Mouse (Mus musculus): ENCODE measurements around the gene Ppp1r12c. TPM values are rescaled to one million over a fixed set of nuclear protein-coding genes. Genes with fewer than 3 reads are reported as not detected.

Gene Ppp1r12c
- polyA plus RNA-seq, 3 experiments from 2014 or later: 19.1 to 23.9 (median 19.4) TPM

DNA sequence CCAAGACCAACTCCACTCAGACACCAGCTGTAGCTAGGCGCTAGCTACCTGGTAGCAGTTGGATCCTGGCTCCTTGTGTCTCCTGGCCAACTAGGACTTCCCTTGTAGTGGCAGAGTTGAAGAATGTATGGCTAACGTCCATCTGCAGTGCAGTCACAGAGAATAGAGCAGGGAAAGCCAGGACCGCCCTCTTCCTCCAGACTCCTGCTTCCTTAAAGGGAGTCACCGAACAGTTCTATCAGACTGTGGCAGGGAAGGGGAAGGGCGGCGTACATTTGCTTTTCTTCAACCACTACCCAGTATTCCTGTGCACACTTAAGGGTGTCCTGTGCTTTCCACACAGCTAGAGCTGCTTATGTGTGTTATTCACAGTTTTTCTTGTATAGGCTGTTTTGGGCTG is 10.2 kb downstream of the Ppp1r12c start:
- ATAC-seq: no peak

DNA sequence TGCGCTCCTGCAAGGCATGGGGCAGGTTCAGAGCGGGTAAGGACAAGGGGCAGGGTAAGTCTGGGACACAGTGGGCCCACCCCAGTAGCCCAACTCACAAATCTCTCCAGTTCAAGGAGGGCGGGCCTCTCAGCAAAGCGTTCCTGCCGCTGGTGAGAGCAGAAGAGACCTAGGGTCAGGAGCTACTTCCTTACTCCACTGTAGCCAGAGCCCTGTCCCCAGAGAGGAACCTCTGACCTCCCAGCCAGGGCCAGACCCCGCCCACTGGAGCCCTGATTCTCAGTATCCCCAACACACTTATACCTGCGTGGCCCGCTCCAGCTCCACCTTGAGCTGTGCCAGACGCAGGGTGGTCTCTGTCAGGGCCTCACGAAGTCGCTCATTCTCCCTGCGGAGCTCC is 19.2 kb downstream of the Ppp1r12c start:
- ATAC-seq: no peak

DNA sequence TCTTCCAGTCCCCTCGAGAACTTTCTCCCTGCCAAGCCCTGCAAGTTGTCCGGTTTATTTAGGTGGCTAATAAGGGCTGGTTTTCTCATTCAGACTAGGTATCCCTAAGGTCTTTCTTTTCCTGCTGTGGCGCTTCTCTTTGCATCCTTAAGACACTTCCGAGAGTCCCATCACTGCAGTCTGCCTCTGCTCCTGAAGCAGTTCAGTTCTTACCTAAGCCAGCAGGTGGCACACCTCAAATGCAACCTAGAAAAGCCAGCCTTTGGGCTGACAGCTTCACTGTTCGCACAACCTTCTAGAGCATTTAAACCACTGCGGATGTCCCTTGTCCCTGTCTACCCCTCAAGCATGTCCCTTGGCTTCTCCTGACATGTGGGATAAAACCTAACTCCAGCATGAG is 21.8 kb downstream of the Ppp1r12c start:
- peak; percentile 70 for ATAC-seq

DNA sequence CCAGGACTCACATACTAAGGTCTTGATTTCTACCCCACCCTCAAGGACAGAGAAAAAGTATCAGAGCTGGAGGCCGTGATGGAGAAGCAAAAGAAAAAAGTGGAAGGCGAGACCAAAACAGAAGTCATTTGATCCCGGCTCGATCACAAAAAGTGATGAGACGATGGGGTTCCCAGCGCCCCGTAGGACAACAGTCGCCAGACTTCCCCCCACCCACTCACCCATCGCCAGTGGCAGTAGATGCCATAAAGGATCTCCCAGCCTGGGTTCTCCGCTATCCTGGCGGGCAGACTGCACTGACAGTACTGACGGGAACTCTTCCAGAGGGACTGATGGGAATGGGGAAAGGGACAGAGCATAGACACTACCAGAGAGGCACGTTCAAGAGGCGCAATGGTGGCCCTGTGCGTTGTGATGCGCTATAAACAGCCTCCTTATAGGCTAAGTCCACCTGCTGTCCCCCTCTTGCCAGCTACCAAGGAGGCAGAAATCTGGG is 22.6 kb downstream of the Ppp1r12c start:
- ATAC-seq: no peak

DNA sequence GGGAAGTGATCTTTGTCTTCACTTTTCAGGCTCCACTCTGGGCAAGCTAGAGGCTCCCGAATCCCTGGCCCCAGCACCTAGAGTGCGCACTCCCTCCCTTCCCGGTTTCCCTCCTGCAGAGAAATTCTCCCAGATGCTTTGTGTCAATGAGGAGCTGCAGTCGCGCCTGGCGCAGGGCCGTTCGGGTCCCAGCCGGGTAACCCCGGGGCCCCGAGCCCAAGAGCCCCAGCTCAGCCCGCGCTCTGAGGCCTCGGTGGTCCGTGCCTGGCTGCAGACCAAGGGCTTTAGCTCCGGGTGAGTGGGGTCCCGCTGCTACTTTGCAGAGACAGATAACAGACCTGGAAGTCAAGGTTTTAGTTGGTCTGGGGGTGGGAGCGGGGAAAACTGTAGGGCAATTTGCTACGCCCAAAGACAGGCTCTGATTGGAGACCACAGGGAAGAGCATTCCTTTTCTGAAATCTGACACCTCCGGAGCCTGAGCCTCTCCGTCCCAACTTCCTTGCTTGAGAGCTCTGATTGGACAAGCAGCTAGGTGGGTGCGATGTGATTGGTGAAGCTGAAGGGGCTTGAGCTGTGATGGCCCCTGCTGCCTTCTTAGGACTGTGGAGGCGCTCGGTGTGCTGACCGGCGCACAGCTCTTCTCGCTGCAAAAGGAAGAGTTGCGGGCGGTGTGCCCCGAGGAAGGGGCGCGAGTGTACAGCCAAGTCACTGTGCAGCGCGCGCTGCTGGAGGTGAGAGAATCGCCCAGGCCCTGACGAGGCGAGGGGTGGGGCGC is 23.3 kb downstream of the Ppp1r12c start:
- ATAC-seq: no peak

DNA sequence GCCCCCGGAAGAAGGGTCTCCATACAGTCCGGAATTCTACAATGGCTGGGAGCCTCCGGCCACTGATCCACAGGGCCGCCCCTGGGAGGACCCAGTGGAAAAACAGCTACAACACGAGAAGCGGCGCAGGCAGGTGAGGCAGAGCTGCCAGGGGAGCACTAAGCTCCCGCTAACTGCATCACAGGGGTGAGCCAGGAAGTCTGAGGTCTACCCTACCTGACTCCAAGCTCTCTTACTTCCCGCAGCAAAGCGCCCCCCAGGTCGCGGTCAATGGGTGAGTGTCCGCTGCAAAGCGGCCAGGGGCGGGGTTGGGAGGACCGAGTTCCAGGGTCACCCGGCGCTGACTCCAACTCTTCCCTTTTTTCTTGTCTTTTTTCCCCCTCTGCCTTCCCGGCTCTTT is 27.5 kb downstream of the Ppp1r12c start:
- no peak for ATAC-seq

DNA sequence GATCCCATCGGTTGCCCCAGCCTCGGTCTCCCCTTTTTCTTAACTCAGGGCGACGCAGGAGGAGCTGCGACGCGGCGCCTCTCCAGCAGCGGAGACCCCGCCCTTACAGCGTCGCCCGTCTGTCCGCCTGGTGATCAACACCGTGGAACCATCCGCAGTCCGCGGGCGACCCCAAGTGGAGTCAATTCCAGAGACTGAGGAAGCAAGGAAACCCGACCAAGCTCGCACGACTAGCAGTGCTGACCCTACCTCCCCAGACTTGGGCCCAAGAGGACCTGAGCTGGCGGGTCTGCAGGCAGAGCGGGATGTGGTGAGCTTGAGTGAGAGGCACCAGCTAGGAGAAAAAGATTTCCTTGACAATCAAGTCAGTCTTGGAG is 30.3 kb downstream of the Ppp1r12c start:
- ATAC-seq: peak; percentile 50

DNA sequence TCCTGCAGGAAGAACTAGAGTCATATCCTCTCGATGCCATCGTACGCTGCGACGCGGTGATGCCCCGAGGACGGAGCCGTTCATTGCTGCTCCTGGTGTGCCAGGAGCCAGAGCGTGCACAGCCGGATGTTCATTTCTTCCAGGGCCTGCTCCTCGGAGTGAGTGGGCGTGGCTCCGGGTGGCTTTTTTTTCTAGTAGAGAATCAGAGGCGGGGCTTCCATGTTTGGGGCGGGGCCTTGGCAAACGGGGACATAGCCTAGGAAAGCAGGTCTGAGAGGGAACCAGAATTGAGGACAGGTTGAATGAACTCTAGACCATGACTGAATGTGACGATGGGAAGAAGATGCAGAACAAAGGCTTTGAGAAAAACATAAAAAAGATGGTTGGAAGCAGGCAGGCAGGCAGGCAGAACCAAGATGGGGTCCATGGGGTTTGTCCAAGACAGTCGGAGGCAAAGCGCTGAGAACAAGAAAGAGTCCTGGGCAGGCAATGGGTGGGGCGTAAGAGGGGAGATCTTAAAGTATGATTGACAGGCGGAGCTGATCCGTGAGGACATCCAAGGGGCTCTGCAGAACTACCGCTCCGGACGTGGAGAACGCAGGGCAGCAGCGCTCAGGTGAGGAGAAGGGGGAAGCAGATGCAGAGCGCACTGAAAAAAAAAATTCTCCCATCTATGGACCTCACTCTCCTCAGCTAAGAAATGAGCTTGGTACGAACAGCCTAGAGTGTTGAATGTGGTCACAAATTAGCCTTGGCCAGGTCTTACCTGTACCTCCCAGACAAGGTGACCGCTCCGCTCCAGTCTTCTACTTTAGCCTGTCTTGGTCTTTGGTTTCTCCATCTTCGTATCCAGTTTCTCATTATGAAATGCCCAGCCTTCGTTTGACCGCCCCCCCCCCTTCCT is 31.0 kb downstream of the Ppp1r12c start:
- ATAC-seq: peak; percentile 28

DNA sequence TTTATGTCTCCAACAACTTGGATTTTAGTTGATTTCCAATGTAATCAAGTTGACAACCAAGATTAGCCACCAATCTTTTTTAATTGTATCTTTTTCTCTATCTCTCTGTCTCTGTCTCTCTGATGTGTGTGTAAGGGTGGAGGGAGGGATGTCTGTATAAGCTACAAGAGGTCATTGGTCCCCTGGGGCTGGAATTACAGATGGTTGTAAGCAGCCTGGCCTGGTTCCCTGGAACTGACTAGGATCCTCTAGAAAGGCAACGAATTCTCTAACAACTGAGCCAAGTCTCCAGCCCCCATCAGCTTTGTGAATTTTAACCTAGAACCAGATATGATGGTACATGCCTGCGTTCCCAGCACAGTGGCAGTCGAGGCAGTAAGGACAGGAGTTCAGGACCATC is 33.7 kb downstream of the Ppp1r12c start:
- ATAC-seq: no peak

DNA sequence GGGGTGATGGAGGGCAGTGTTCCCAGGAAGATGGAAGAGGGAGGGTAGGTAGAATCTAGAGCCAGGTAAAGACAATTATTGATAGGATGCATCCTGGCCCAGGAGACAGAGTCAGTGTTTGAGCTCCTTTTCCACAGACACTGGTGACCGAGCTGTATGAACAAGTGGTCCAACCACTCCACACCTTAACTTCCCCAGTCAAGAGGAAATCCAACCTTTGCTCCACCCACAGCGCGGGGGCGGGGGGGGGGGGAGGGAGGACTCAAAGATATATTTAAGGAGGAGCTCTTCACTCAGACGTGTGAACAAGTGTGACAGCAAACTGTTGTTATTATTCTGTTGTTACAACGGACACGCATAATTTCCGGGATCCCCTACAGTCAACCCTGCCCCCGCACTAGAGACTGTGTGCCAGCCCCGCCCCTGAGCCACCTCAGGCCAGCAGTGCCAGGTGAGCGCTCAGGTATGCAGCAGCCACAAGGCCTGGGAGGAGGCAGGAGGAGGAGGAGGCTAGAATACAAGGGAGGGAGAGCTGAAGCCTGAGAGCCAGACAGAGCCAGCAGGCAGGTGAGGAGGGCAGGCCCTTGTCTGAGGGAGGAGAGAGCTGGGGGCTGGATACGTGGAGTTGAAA is 37.2 kb downstream of the Ppp1r12c start:
- peak; percentile 77 for ATAC-seq

DNA sequence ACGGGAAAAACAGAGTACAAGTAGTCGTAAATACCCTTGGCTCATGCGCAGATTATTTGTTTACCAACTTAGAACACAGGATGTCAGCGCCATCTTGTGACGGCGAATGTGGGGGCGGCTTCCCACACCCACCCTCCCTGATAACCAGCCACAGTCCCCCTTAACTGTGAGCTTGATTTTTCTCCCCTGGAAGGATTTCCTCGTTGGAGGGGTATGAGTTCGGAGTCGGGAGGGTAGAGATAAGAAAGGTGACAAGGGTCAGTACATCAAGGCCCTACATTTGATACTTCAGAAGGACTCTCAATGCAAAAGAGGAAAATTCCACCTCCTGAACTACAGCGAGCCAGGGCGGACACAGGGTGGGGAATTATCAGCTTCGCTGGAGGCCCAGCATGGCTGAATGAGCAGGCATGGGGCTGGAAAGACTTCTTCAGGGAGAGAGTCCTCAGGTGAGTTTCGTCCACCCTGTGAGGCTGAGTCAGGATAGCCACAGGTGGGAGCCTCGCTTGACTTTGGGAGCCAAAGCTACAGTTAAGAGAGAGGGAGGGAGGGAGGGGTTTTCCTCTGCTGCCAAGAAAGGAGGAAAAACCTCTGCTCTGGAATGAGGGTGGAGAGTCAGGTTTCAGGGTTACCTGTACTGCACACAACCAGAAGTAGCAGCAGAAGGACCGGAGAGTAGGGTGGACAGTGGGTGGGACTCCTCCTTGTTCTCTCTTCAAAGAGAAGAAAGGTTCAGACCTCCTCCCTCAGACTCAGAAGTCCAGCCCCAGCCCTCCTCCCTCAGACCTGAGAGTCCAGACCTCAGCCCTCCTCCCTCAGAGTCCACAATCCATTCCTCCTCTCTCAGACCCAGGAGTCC is 40.7 kb downstream of the Ppp1r12c start, which contains the start of gene Eps8l1:
Gene Eps8l1 (plus strand): TSS at position 99 of the 859 bp plus-strand sequence.
- peak; percentile 53 for ATAC-seq

DNA sequence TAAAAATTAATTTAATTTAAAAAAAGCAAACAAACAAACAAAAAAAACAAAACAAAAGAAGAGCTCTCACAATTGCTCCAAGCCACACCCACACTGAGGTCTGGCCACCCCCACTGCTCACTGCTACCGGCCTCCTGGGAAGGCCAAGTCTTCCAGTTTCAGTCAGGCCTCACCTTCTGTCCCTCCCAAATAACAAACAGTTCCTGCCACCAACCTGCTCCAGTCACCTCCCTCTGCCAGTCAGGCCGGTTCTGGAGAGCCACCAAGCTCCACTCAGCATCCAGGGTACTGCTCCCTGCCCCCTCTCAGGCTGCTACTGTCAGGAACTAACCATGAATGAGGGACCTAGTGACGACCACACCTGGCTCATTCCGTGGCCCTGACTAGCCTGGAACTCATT is 48.8 kb downstream of the Ppp1r12c start:
- no peak for ATAC-seq

DNA sequence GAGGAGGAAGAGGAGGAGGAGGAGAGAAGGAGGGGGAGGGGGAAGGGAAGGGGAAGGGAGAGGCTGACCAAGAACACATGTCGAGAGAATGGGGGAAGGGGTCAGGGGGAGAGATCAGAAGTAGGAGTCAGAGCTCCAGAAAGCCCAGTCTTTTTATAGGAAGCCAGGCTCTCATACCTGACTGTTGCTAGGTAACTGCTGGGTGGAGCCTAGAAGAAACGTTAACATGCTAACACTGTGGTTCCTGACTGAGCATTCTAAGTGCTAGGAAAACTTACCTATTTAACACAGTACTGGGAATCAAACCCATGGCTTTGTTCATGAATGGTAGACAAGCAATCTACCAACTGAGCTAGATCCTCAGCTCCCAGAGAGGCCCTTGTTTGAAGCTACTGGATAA is 52.3 kb downstream of the Ppp1r12c start:
- ATAC-seq: no peak

DNA sequence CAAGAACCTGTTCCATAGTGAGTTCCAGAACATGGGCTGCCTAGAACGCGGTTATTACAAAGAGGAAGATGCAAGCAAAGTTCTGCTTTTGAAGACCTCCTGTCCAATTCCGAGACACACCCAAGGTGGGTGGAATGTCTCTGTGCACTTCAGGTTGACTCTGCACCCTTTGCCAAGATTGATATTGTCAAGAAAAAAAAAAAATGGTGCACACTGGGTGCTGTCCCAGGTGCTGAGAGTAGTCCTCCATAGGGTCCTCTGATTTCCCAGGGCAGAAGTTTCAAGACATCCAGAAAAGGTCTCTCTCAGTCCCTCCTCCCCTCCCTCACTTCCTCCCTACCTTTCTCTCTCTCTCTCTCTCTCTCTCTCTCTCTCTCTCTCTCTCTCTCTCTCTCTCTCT is 53.0 kb downstream of the Ppp1r12c start:
- no peak for ATAC-seq

DNA sequence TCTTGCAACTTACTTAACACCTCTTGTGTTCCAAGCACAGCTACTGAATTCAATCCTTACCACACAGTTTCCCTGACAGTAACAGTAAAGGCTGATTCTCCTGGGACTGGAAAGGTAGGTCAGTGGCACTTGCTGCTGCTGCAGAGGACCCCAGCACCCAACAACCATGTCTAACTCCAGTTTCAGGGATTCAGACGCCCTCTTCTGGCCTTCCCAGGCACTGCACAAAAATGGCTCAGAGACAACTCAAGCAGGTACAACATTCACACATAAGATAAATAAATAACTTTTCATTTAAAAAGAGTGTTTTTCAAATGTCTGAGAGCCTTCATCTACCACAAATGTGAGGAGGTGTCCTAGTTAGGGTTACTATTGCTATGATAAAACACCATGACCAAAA is 54.3 kb downstream of the Ppp1r12c start:
- ATAC-seq: no peak

DNA sequence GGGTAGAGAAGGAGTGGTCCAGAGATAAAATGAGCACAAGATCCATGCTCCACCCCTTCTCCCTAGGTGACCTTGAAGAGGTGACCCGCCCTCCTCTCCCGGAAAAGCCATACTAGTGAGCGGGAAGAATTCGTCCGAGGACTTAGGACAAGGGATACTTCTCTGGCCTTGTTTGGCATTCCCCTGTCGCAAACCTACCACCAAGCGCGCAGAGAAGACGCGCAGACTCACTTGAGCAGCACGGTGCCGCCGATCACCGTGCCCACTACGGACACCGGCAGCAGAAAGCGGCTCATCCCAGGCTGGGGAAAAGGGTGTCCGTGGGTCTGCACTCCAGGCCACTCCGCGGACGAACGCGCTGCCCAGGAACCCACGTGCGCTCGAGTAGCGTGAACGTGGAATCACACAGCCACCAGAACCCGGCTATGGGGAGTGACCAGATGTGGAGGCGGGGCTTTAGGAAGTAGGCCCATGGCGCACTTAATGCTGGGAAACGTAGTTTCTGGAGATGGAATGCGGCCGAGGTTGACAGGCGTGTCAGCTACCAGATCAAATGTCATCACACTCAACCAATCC is 56.2 kb downstream of the Ppp1r12c start, which contains the start of gene Rdh13:
Gene Rdh13 (minus strand): TSS at position 434 of the 576 bp plus-strand sequence.
- peak; percentile 100 for ATAC-seq

DNA sequence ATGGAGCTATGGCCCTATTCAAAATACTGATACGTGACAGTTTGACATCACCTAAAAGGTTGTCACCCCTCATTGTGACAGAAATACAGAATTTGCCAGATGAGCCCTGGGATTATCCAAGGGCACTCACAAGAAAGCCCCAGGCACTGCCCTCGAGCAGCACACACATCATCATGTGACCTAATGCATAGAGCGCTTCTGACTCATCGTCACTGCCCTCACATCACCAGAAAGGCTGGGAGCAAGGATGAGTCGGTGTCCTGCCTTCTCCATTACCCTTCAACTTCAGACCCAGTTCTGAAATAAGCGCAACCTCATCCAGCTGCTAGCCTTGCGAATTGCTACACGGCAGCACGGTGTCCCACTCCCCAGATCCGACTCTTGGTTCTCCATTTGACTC is 60.9 kb downstream of the Ppp1r12c start:
- no peak for ATAC-seq

DNA sequence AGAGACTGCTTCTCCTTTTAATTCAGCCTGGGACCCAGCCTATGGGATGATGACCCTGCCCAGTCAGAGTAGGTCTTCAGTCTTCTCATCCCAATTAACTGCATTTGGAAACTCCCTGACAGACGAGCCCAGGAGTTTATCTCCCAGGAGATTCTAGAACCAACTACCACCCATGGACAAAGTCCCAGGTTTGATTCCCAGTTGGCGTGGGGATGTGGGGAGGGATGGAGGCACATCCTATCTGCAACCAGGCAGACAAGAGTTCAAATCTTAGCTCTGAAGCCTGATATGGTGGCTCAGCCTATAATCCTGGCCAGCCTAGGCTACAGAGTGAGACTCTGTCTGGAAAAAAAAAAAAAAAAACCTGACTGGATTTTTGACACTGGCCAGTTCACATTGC is 63.8 kb downstream of the Ppp1r12c start:
- no peak for ATAC-seq

DNA sequence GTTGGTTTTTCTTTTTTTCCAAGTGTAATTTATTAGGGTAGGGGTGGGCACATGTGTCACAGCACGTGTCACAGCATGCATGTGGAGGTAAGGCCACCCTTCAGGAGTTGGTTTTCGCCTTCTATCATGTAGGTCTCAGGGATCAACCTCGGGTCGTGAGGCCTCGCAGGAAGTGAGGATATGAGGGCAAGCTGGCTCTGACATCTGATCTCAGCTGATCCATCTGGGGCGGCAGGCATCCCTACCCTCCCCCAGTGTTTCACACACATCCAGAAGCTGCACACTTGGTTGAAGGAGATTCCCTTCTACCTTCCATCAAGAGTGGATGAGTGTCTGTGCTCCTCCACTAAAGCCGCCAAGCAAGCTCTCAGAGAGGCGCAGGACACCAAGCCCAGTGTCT is 69.5 kb downstream of the Ppp1r12c start:
- no peak for ATAC-seq

DNA sequence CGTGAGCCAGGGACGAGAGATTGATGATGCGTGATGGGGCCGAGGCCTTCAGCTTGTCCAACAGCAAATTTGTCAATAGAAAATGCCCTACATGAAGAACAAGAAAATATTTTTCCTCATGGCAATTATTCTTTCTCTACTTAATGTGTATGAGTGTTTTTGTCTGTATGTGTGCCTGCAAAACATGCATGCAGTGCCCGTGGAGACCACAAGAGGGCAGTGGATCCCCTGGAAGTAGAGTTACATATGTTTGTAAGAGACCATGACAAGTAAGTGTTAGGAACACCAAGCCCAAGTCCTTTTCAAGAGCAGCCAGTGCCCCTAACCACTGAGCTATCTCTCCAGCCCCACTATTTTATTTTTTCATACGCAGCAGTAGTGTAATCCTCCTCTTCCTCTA is 69.9 kb downstream of the Ppp1r12c start:
- ATAC-seq: no peak
